In the genomic region with DNA sequence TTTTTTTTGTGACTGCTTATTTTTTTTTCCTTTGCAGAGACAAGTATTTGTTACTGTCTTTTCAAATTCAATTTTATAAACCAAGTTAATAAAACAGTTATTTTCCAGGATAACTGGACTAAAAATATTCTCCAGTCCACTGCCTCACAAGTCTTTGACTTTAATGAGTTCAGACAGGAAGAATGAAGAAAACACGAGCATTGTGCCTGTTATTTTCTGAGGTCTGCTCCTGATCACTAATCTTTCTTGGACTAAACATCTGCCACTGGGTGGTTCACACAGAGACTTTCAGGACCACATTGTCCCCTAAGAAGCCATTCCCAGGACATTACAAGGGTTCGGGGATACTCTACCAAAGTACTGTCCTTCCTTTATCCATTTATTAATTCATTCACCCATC, we compare ENCODE assay signal across 28 mouse cellular contexts.
"Had no signal": no experiment of that assay in that cellular context is flagged by ENCODE, and none has a peak within 500 bp of the region (broad histone marks: within the 10 kb centered on the region; RNA-seq: fewer than 3 reads in every experiment).

No protein-coding gene starts in this region.

- ATAC-seq: forebrain, embryonic 13.5 days; forebrain, embryonic 14.5 days; forebrain, embryonic 15.5 days; forebrain, embryonic 16.5 days; forebrain, postnatal 0 days had no signal

- H3K9ac ChIP-seq: embryonic facial prominence, embryonic 12.5 days; embryonic facial prominence, embryonic 13.5 days; embryonic facial prominence, embryonic 15.5 days; forebrain, embryonic 12.5 days; forebrain, embryonic 13.5 days; forebrain, embryonic 15.5 days; forebrain, postnatal 0 days had no signal

- H3K4me3 ChIP-seq: embryonic facial prominence, embryonic 10.5 days; embryonic facial prominence, embryonic 12.5 days; embryonic facial prominence, embryonic 13.5 days; embryonic facial prominence, embryonic 15.5 days; erythroblast, embryonic 14.5 days; forebrain, embryonic 10.5 days; forebrain, embryonic 12.5 days; forebrain, embryonic 13.5 days; forebrain, embryonic 15.5 days; gastrocnemius, adult 2 months; heart, adult 2 months had no signal

- H3K4me2 ChIP-seq: embryonic facial prominence, embryonic 12.5 days; embryonic facial prominence, embryonic 13.5 days; embryonic facial prominence, embryonic 15.5 days; forebrain, embryonic 12.5 days; forebrain, embryonic 13.5 days; forebrain, embryonic 15.5 days had no signal

- H3K9me3 ChIP-seq: embryonic facial prominence, embryonic 10.5 days; embryonic facial prominence, embryonic 12.5 days; embryonic facial prominence, embryonic 13.5 days; embryonic facial prominence, embryonic 15.5 days; forebrain, embryonic 10.5 days; forebrain, embryonic 12.5 days; forebrain, embryonic 13.5 days; forebrain, embryonic 15.5 days had no signal

- DNase-seq: cerebellum, adult 8-10 months; cerebellum, adult 9-10 months; cerebellum, adult 9-11 months; cerebellum, postnatal 10 days; cerebellum, postnatal 14 days; cerebellum, postnatal 25 days; cerebellum, postnatal 36 days; embryo, embryonic 11 days; forebrain, postnatal 0 days; gastrocnemius, adult 2 months; gastrocnemius, postnatal 10 days; gastrocnemius, postnatal 14 days; gastrocnemius, postnatal 25 days; gastrocnemius, postnatal 36 days; heart, adult 11 months; heart, adult 18-20 months; heart, adult 2 months had no signal

- H3K36me3 ChIP-seq: embryonic facial prominence, embryonic 10.5 days; embryonic facial prominence, embryonic 12.5 days; embryonic facial prominence, embryonic 13.5 days; embryonic facial prominence, embryonic 15.5 days; forebrain, embryonic 10.5 days; forebrain, embryonic 12.5 days; forebrain, embryonic 15.5 days had no signal

- H3K4me1 ChIP-seq: embryonic facial prominence, embryonic 10.5 days; embryonic facial prominence, embryonic 12.5 days; embryonic facial prominence, embryonic 13.5 days; embryonic facial prominence, embryonic 15.5 days; forebrain, embryonic 10.5 days; forebrain, embryonic 12.5 days had no signal

- H3K27ac ChIP-seq: embryonic facial prominence, embryonic 10.5 days; embryonic facial prominence, embryonic 12.5 days; embryonic facial prominence, embryonic 13.5 days; embryonic facial prominence, embryonic 15.5 days; forebrain, embryonic 10.5 days; forebrain, embryonic 12.5 days; forebrain, embryonic 13.5 days; forebrain, embryonic 15.5 days; gastrocnemius, adult 2 months; heart, adult 2 months had no signal

- H3K27me3 ChIP-seq: embryonic facial prominence, embryonic 12.5 days; embryonic facial prominence, embryonic 13.5 days; embryonic facial prominence, embryonic 15.5 days; forebrain, embryonic 12.5 days; forebrain, embryonic 13.5 days; forebrain, embryonic 15.5 days had no signal
